Mouse (Mus musculus): ENCODE data around the gene Mrpl54. TPM values are rescaled to one million over a fixed set of nuclear protein-coding genes. Genes with fewer than 3 reads are reported as not detected.

Gene Mrpl54
- total and polyA plus RNA-seq, 3 experiments: 123 to 193 (median 131) TPM

- no peak for DNase-seq
Observed at GRCm38 (mm10) chr10:81294442-81294841, 27.7 kb upstream of the Mrpl54 start.

- DNase-seq: no peak
Observed at GRCm38 (mm10) chr10:81293334-81294030, 26.7 kb upstream of the Mrpl54 start.

- DNase-seq: peak; percentile 100
Observed at GRCm38 (mm10) chr10:81292554-81293333, 26.0 kb upstream of the Mrpl54 start, which contains the start of gene Pip5k1c. Pip5k1c (plus strand) TSS chr10:81292963.

- DNase-seq: no peak
Observed at GRCm38 (mm10) chr10:81291511-81292104, 24.9 kb upstream of the Mrpl54 start, which contains the start of gene Tjp3. Tjp3 (minus strand) TSS chr10:81291581.

GRCm38 (mm10) chr10:81290698-81291460, 24.1 kb upstream of the Mrpl54 start:
- DNase-seq: no peak

- DNase-seq: no peak
Observed at GRCm38 (mm10) chr10:81289811-81290210, 23.1 kb upstream of the Mrpl54 start.

- DNase-seq: peak; percentile 62
Observed at GRCm38 (mm10) chr10:81289278-81289677, 22.5 kb upstream of the Mrpl54 start.

- DNase-seq: no peak
Observed at GRCm38 (mm10) chr10:81288601-81289000, 21.9 kb upstream of the Mrpl54 start.

- no peak for DNase-seq
Observed at GRCm38 (mm10) chr10:81287513-81288157, 20.9 kb upstream of the Mrpl54 start.

GRCm38 (mm10) chr10:81286586-81286985, 19.9 kb upstream of the Mrpl54 start:
- DNase-seq: no peak

GRCm38 (mm10) chr10:81285694-81286450, 19.1 kb upstream of the Mrpl54 start:
- DNase-seq: peak; percentile 91

- no peak for DNase-seq
Observed at GRCm38 (mm10) chr10:81284719-81285118, 18.0 kb upstream of the Mrpl54 start.

GRCm38 (mm10) chr10:81284189-81284588, 17.5 kb upstream of the Mrpl54 start:
- DNase-seq: no peak

GRCm38 (mm10) chr10:81279496-81279895, 12.8 kb upstream of the Mrpl54 start:
- no peak for DNase-seq

GRCm38 (mm10) chr10:81277676-81278075, 10.9 kb upstream of the Mrpl54 start:
- no peak for DNase-seq

- peak; percentile 74 for DNase-seq
Observed at GRCm38 (mm10) chr10:81273842-81274241, 7.1 kb upstream of the Mrpl54 start.

- DNase-seq: no peak
Observed at GRCm38 (mm10) chr10:81272356-81272755, 5.6 kb upstream of the Mrpl54 start.

GRCm38 (mm10) chr10:81268643-81269412, 2.1 kb upstream of the Mrpl54 start:
- no peak for DNase-seq

- peak; percentile 91 for DNase-seq
Observed at GRCm38 (mm10) chr10:81268056-81268455, 1.3 kb upstream of the Mrpl54 start.

GRCm38 (mm10) chr10:81265540-81265939, 1.2 kb downstream of the Mrpl54 start:
- no peak for DNase-seq

Data from adrenal gland, adult 2 months (tissue).